Mouse (Mus musculus) forebrain, postnatal 0 days (tissue): Measurements from ENCODE around the gene Dnm3. TPM values are rescaled to one million over a fixed set of nuclear protein-coding genes. Genes with fewer than 3 reads are reported as not detected.
A peak's percentile ranks its signal among the peaks of the same experiment; 100 is the strongest.

Source experiments
- ATAC-seq: fragments of 200-750 bp; cut with Nextera tagmentation; 2 replicates; pipeline ENCODE4 v1.8.0; 2017; ENCODE audit warnings: mild to moderate bottlenecking, moderate library complexity
- DNase-seq: peaks from one replicate; pipeline ENCODE4 v3.0.0-alpha.2; 2015
- H3K27ac ChIP-seq: fragments of 300-500 bp; sonication (generic); 2 replicates; pipeline ENCODE4 v1.5.1; 2014; ENCODE audit warnings: low read depth, mild to moderate bottlenecking, antibody characterized with exemption, low read length, moderate library complexity, mixed read lengths
- H3K27me3 ChIP-seq: fragments of 300-500 bp; sonication (generic); 2 replicates; pipeline ENCODE4 v1.6.1; 2014; ENCODE audit warnings: mild to moderate bottlenecking, low read length, mixed read lengths; ENCODE audit not compliant: insufficient read depth
- H3K36me3 ChIP-seq: fragments of 300-500 bp; sonication (generic); 2 replicates; pipeline ENCODE4 v1.6.1; 2014; ENCODE audit warnings: mild to moderate bottlenecking, moderate library complexity; ENCODE audit not compliant: insufficient read depth
- H3K4me1 ChIP-seq: fragments of 300-500 bp; sonication (generic); 2 replicates; pipeline ENCODE4 v1.6.1; 2014; ENCODE audit warnings: antibody characterized with exemption; ENCODE audit not compliant: insufficient read depth
- H3K4me2 ChIP-seq: fragments of 300-500 bp; sonication (generic); 2 replicates; pipeline ENCODE4 v1.6.1; 2014; ENCODE audit warnings: low read depth, mild to moderate bottlenecking, moderate library complexity
- H3K4me3 ChIP-seq: fragments of 300-500 bp; sonication (generic); 2 replicates; pipeline ENCODE4 v1.5.1; 2014; ENCODE audit warnings: low read depth, low read length, mixed read lengths
- H3K9ac ChIP-seq: fragments of 300-500 bp; sonication (generic); 2 replicates; pipeline ENCODE4 v1.6.1; 2014; ENCODE audit warnings: mild to moderate bottlenecking
- H3K9me3 ChIP-seq: fragments of 300-500 bp; sonication (generic); 2 replicates; pipeline ENCODE4 v1.6.1; 2016; ENCODE audit warnings: low read length
- CTCF ChIP-seq: sonication (generic); IDR thresholded peaks from 2 replicates; pipeline ENCODE4 v1.5.1; 2016; ENCODE audit warnings: antibody characterized with exemption, control low read depth, low read depth
- WGBS: fragments of 180-500 bp; shearing (Covaris S2); extraction: QIAGEN DNeasy Blood & Tissue Kit; methylation state at CpG from one replicate; pipeline ENCODE4 v1.1.7; 2014; 5-methylcytosine and 5-hydroxymethylcytosine counted together
- polyA plus RNA-seq: library from polyadenylated mRNA; unstranded; fragments of >200 nt; fragmentation: Nextera tagmentation; extraction: Ambion mirVana; gene quantifications from 2 replicates; pipeline ENCODE4 v1.2.1, GENCODE M21; 2015
- total RNA-seq: library from RNA; depleted of rRNA; stranded (reverse); fragments of >200 nt; gene quantifications from 2 replicates; pipeline ENCODE4 v1.2.3, GENCODE M21; 2014

The Dnm3 gene
- total and polyA plus RNA-seq, 2 experiments from 2014 or later, result 45.3 to 74.4 TPM

GRCm38 (mm10) chr1:162075416-162075815 is 402.4 kb downstream of the Dnm3 start:
- Histone ChIP-seq H3K4me3 (no peak overlapping the region), H3K27ac (no peak overlapping the region), H3K27me3 (no peaks in the 10 kb centered on the region), H3K36me3 (no peaks in the 10 kb centered on the region), H3K4me1 (no peaks in the 10 kb centered on the region), H3K9me3 (no peaks in the 10 kb centered on the region), H3K4me2 (no peak overlapping the region), H3K9ac (no peak overlapping the region)
- WGBS, result 73% methylated on average over 4 of the region's 4 CpGs
- TF ChIP-seq CTCF, result peak; percentile 29; the same call in 1 of the 2 replicates
- no peak for ATAC-seq
- DNase-seq, result no peak

DNA sequence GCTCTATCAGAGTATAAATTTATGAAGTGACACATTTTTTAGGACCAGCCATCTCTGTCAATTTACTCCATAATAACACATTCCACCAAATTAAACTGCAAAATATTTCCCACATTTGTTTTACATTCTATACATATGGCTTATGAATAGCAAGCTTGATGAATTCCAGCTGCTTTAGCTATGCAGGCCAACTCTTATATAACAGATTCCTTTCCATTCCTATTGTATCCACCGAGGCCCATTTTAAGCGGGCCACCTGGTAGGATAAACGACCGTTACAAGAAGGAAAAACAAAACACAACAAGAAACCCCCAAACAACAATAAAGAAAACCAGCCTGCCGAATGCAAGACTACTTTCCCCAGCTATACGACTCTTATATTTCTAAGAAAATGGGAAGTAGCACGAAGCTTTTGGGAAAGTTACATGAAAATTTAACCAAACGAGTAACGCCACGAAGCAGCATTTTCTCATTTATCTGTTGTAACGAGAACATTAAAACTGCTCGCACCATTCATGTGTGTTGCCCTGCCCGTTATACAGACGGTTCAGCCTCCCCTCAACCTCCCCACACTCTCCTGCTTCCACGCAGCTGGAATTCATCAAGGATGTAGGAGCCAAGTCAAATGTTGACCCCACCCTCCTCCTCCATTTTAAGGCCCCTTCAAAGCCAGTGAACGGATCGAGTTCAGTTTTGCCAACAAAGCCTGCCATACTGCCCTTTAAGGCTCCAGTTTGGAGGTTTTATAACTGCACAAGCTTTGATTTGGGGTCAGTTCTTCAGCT is 403.0 kb downstream of the Dnm3 start:
- no peak overlapping the region for H3K27ac ChIP-seq
- no peak for ATAC-seq
- no peak overlapping the region for H3K4me2 ChIP-seq
- no peak for DNase-seq
- H3K36me3 ChIP-seq, result no peaks in the 10 kb centered on the region
- TF ChIP-seq CTCF, result no peak
- 52% methylated on average over 17 of the region's 17 CpGs for WGBS
- no peaks in the 10 kb centered on the region for H3K27me3 ChIP-seq
- H3K9me3 ChIP-seq, result no peaks in the 10 kb centered on the region
- H3K9ac ChIP-seq, result no peak overlapping the region
- no peak overlapping the region for H3K4me3 ChIP-seq
- H3K4me1 ChIP-seq, result no peaks in the 10 kb centered on the region

GRCm38 (mm10) chr1:162072917-162073578 is 404.8 kb downstream of the Dnm3 start:
- no peak for ATAC-seq
- no peak for TF ChIP-seq CTCF
- 81% methylated on average over 7 of the region's 7 CpGs for WGBS

GRCm38 (mm10) chr1:162053608-162054007 is 424.2 kb downstream of the Dnm3 start:
- Histone ChIP-seq H3K27ac (peak overlapping the region; percentile 4; the same call in 1 of the 2 replicates), H3K9ac (no peak overlapping the region), H3K27me3 (no peaks in the 10 kb centered on the region), H3K4me1 (no peaks in the 10 kb centered on the region), H3K36me3 (no peaks in the 10 kb centered on the region), H3K9me3 (no peaks in the 10 kb centered on the region), H3K4me2 (no peak overlapping the region), H3K4me3 (no peak overlapping the region)
- peak; percentile 17; the same call in 1 of the 2 replicates for ATAC-seq
- TF ChIP-seq CTCF, result no peak
- DNase-seq, result no peak
- 5% methylated on average over 6 of the region's 6 CpGs for WGBS

More at GRCm38 (mm10) chr1:162072917-162073578, 404.8 kb downstream of the Dnm3 start:
- no peak overlapping the region for H3K4me2 ChIP-seq
- H3K36me3 ChIP-seq, result no peaks in the 10 kb centered on the region
- no peak overlapping the region for H3K4me3 ChIP-seq
- no peak overlapping the region for H3K27ac ChIP-seq
- no peak overlapping the region for H3K9ac ChIP-seq
- no peak for DNase-seq
- H3K9me3 ChIP-seq, result no peaks in the 10 kb centered on the region
- H3K27me3 ChIP-seq, result no peaks in the 10 kb centered on the region
- H3K4me1 ChIP-seq, result no peaks in the 10 kb centered on the region

GRCm38 (mm10) chr1:162053186-162053585 is 424.6 kb downstream of the Dnm3 start:
- peak; percentile 60 for ATAC-seq
- Histone ChIP-seq H3K27me3 (no peaks in the 10 kb centered on the region), H3K27ac (peak overlapping the region; percentile 4; the same call in 1 of the 2 replicates), H3K4me3 (no peak overlapping the region), H3K4me2 (no peak overlapping the region), H3K36me3 (no peaks in the 10 kb centered on the region), H3K9ac (no peak overlapping the region), H3K9me3 (no peaks in the 10 kb centered on the region), H3K4me1 (no peaks in the 10 kb centered on the region)
- DNase-seq, result peak; percentile 47
- 13% methylated on average over 7 of the region's 7 CpGs for WGBS
- no peak for TF ChIP-seq CTCF

DNA sequence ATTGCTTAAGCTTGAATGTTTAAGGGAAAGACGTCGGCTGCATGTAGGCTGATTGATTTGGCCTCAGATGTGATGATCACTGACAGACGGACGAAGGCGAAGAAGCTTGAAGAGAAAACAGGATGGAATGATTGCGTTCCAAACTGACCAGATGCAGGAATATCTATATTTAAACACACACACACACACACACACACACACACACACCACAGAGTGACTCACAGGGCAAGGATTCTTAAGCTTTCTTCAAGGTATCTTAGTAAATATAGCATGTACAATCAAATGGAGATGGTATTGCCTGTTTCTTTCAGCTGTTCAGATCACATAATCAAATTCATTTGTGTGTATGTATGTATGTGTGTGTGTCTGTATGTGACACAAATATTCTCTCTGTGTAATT is 425.1 kb downstream of the Dnm3 start:
- no peaks in the 10 kb centered on the region for H3K4me1 ChIP-seq
- H3K9me3 ChIP-seq, result no peaks in the 10 kb centered on the region
- 48% methylated on average over 6 of the region's 6 CpGs for WGBS
- H3K4me2 ChIP-seq, result no peak overlapping the region
- no peak for TF ChIP-seq CTCF
- no peak for DNase-seq
- no peaks in the 10 kb centered on the region for H3K36me3 ChIP-seq
- H3K27ac ChIP-seq, result no peak overlapping the region
- H3K27me3 ChIP-seq, result no peaks in the 10 kb centered on the region
- H3K4me3 ChIP-seq, result no peak overlapping the region
- no peak overlapping the region for H3K9ac ChIP-seq
- ATAC-seq, result peak; percentile 50

GRCm38 (mm10) chr1:162052138-162052537 is 425.7 kb downstream of the Dnm3 start:
- DNase-seq, result peak; percentile 41
- no peaks in the 10 kb centered on the region for H3K9me3 ChIP-seq
- H3K4me3 ChIP-seq, result no peak overlapping the region
- no peaks in the 10 kb centered on the region for H3K36me3 ChIP-seq
- no peaks in the 10 kb centered on the region for H3K4me1 ChIP-seq
- H3K9ac ChIP-seq, result no peak overlapping the region
- H3K27ac ChIP-seq, result peak overlapping the region; percentile 55
- no peaks in the 10 kb centered on the region for H3K27me3 ChIP-seq
- no peak overlapping the region for H3K4me2 ChIP-seq
- WGBS, result 52% methylated on average over 7 of the region's 7 CpGs
- peak; percentile 36 for ATAC-seq
- TF ChIP-seq CTCF, result no peak
